ENCODE assay signal across 25 mouse cellular contexts in genomic region chr2:134914091-134914550, GRCm38 (mm10).
A peak's percentile ranks its signal among the peaks of the same experiment; 100 is the strongest.
DNase-seq lines count a peak whose midpoint lies in the region; TF ChIP-seq lines count a peak whose summit lies in the region.
"Had no signal": no experiment of that assay in that cellular context is flagged by ENCODE, and none has a peak within 500 bp of the region (broad histone marks: within the 10 kb centered on the region; RNA-seq: fewer than 3 reads in every experiment).

No protein-coding gene starts in this region.

- no peak overlapping the region for H3K4me3 ChIP-seq in cortical plate, adult 2 months (ENCODE audit: insufficient read depth, low read length)
- H3K4me3 ChIP-seq: embryonic facial prominence, embryonic 12.5 days; hindbrain, embryonic 13.5 days; liver, embryonic 12.5 days; megakaryocyte, embryonic 14.5 days; midbrain, embryonic 12.5 days; stomach, embryonic 15.5 days had no signal

- H3K4me1 ChIP-seq in cortical plate, adult 2 months (ENCODE audit: control insufficient read depth, insufficient read depth, low read length): peaks cover 20% of the 10 kb centered on the region
- H3K4me1 ChIP-seq: embryonic facial prominence, embryonic 12.5 days; liver, embryonic 12.5 days; midbrain, embryonic 12.5 days; stomach, embryonic 15.5 days had no signal

- TF ChIP-seq POLR2A in brain, embryonic 14.5 days (IDR thresholded peaks at IDR 0.05; ENCODE audit: borderline replicate concordance, extremely low read depth, insufficient read depth, insufficient read length, poor library complexity, severe bottlenecking): no peak
- TF ChIP-seq POLR2A in cortical plate, adult 2 months (IDR thresholded peaks at IDR 0.05; ENCODE audit: extremely low read depth, insufficient read depth, low read length): no peak

- intact Hi-C loops in heart, postnatal 36 days (cut with DNase I): loop anchor here (10.0 kb wide), 1 partner anchor 229 kb away; no protein-coding TSS in a partner anchor

- peak overlapping the region; percentile 27; the same call in 1 of the 2 replicates for H3K27ac ChIP-seq in cortical plate, adult 2 months (ENCODE audit: insufficient read depth, low read length)
- H3K27ac ChIP-seq: embryonic facial prominence, embryonic 12.5 days; hindbrain, embryonic 13.5 days; liver, embryonic 12.5 days; midbrain, embryonic 12.5 days; stomach, embryonic 15.5 days had no signal

- DNase-seq in heart, adult 11 months: peak; percentile 86
- DNase-seq in heart, postnatal 36 days: no peak
- DNase-seq in kidney, adult 9 months: peak; percentile 73
- no peak for DNase-seq in kidney, postnatal 10 days
- DNase-seq in brain, embryonic 14.5 days (ENCODE audit: low read depth): peak; percentile 65
- DNase-seq: adrenal gland, postnatal 25 days; B cell, adult 2 months; cerebellum, adult 18-20 months; cerebellum, postnatal 25 days; embryo, embryonic 11 days; gastrocnemius, postnatal 25 days; heart, adult 18-20 months; heart, postnatal 4 days; left cerebral cortex, postnatal 4 days; liver, postnatal 0 days; lung, postnatal 4 days; retina, postnatal 1 day; right cerebral cortex, postnatal 14 days had no signal

- TF ChIP-seq CTCF in brain, embryonic 14.5 days (IDR thresholded peaks at IDR 0.05; ENCODE audit: borderline replicate concordance, extremely low read depth, insufficient read depth, insufficient read length): no peak
- no peak for TF ChIP-seq CTCF in cortical plate, adult 2 months (IDR thresholded peaks at IDR 0.05; ENCODE audit: extremely low read depth, insufficient read depth, low read length)

Comparison
In these comparisons a context has a peak if more than half of its experiments do, and no peak if none do; other contexts are left out.
1. DNase-seq: peak in heart, adult 11 months (single experiment), kidney, adult 9 months (single experiment) and brain, embryonic 14.5 days (single experiment); none in heart, postnatal 36 days (0 of 2) and kidney, postnatal 10 days (single experiment).